Mouse (Mus musculus): ENCODE results near the gene Rhox10.
"Not testable (repeated sequence)": the region's sequence is repeated elsewhere in the genome, so short reads cannot be mapped to it uniquely, and the experiment has no call there.

Rhox10 gene

DNA sequence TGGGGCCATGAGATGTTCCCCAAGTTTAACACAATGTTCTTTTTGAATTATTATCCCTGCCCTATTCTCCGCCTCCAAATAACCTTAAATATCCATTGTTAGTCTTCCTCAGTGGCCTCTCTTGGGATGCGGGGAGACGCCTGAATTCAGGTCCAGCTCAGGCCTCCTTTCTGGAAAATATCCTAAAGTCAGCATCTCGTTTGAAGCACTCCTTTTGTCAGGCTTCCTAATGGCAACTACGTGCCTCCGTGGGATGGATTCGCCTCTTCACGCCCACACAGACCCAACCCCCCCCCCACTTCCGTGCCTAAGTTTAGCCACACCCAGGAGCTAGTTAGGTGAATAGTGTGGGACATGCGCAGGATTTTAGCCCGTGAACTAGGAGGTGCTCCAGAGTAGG, at the start of gene Rhox10:
Gene Rhox10 (plus strand): TSS at position 301 of the 400 bp plus-strand sequence.
- no peaks in the 10 kb centered on the region for H3K27me3 ChIP-seq (ENCODE audit: control insufficient read depth, insufficient read depth, low read length, poor library complexity, severe bottlenecking)
- no peaks in the 10 kb centered on the region for H3K36me3 ChIP-seq (ENCODE audit: control insufficient read depth, insufficient read depth, low read length, poor library complexity, severe bottlenecking)
- no peak for DNase-seq (ENCODE audit: low read depth, low spot score)

DNA sequence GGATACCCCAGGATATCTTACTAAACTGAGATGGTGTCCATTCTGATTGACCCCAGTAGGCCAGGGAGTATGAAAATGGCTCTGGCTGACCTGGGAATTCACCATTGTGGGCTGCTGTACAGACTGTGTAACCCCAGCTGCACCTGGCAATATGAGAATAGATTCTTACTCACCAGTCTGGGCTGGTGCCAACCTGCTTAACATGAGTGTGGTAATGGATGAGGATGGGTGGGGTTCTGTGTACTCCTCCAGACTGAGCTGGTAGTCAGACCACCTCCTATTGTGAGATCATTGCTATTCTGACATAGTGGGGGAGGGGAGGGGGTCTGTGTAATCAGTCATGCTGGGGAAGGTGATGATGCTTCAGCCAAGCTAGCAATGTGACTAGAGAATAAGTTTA, 47.7 kb upstream of the Rhox10 start, which contains the start of gene Btg1-ps1:
Gene Btg1-ps1 (minus strand): TSS at position 219 of the 400 bp plus-strand sequence.
- H3K27me3 ChIP-seq (ENCODE audit: control insufficient read depth, insufficient read depth, low read length, poor library complexity, severe bottlenecking); DNase-seq (ENCODE audit: low read depth, low spot score); H3K36me3 ChIP-seq (ENCODE audit: control insufficient read depth, insufficient read depth, low read length, poor library complexity, severe bottlenecking): not testable (repeated sequence)

DNA sequence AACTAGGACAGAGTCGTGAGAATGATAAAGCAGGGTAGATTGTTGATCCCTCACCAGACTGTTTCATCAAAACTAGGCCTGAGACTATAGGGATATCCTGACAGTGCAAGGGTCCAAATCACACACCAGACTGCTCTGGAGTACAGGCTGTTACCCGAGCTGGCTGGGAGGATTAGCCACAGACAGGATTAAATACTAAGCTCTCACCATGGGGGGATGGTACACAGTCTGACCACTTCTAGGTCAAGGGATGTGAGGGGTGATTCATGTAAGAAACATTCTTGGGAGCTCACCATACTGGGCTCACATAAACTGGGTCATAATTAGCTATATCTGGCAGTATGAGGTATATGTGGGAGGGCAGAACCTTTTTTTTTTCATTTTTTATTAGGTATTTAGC, 32.4 kb upstream of the Rhox10 start:
- DNase-seq (ENCODE audit: low read depth, low spot score), result no peak
- Histone ChIP-seq H3K27me3 (ENCODE audit: control insufficient read depth, insufficient read depth, low read length, poor library complexity, severe bottlenecking) (no peaks in the 10 kb centered on the region), H3K36me3 (ENCODE audit: control insufficient read depth, insufficient read depth, low read length, poor library complexity, severe bottlenecking) (no peaks in the 10 kb centered on the region)

DNA sequence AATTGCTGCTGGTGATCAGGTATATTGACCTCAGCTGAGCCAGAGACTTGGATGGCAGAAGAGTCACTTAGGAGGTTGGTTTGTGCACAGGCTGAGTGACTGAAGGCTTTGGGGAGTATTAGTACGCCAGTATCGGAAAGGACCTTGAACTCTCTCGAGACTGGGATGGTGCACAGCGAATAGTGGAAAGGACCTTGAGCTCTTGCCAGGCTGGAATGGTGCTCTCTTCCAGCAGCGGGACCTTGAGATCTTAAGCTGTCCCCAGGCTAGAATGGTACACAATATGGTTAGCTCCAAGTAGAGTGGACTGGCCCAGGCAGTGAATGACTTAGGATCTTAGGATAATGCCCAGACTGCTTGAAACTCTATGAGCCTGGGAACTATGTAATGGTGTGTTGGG, 26.6 kb upstream of the Rhox10 start:
- no peaks in the 10 kb centered on the region for H3K27me3 ChIP-seq (ENCODE audit: control insufficient read depth, insufficient read depth, low read length, poor library complexity, severe bottlenecking)

DNA sequence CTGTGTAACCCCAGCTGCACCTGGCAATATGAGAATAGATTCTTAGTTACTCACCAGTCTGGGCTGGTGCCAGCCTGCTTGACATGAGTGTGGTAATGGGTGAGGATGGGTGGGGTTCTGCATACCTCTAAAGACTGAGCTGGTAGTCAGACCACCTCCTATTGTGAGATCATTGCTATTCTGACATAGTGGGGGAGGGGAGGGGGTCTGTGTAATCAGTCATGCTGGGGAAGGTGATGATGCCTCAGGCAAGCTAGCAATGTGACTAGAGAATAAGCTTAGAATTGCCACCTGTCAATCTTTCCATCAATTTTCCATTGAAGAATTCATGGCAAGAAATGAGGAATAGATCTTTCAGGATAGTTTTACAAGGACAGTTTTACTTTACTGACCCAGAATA, 23.3 kb upstream of the Rhox10 start, which contains the start of gene Btg1-ps2:
Gene Btg1-ps2 (minus strand): TSS at position 101 of the 400 bp plus-strand sequence.
- not testable (repeated sequence) for H3K36me3 ChIP-seq (ENCODE audit: control insufficient read depth, insufficient read depth, low read length, poor library complexity, severe bottlenecking); DNase-seq (ENCODE audit: low read depth, low spot score); H3K27me3 ChIP-seq (ENCODE audit: control insufficient read depth, insufficient read depth, low read length, poor library complexity, severe bottlenecking)

More for the DNA sequence above, 26.6 kb upstream of the Rhox10 start:
- DNase-seq (ENCODE audit: low read depth, low spot score), result no peak
- H3K36me3 ChIP-seq (ENCODE audit: control insufficient read depth, insufficient read depth, low read length, poor library complexity, severe bottlenecking), result no peaks in the 10 kb centered on the region

DNA sequence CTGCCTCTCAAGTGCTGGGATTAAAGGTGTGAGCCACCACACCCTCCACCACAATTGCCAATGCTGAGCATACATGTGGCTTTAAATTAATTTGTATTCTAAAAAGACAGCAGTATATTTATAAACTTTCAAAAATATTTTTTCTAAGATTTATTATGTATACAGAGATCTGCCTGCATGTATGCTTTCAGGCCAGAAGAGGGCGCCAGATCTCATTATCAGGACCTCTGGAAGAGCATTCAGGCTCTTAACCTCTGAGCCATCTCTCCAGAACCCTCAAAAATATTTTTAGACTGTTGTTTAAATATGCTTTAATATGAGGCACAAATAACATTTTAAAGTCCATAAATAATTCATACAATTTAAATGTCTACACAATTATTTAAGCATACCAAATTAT, 4.7 kb upstream of the Rhox10 start:
- Histone ChIP-seq H3K36me3 (ENCODE audit: control insufficient read depth, insufficient read depth, low read length, poor library complexity, severe bottlenecking) (no peaks in the 10 kb centered on the region), H3K27me3 (ENCODE audit: control insufficient read depth, insufficient read depth, low read length, poor library complexity, severe bottlenecking) (no peaks in the 10 kb centered on the region)
- DNase-seq (ENCODE audit: low read depth, low spot score), result peak; percentile 32

DNA sequence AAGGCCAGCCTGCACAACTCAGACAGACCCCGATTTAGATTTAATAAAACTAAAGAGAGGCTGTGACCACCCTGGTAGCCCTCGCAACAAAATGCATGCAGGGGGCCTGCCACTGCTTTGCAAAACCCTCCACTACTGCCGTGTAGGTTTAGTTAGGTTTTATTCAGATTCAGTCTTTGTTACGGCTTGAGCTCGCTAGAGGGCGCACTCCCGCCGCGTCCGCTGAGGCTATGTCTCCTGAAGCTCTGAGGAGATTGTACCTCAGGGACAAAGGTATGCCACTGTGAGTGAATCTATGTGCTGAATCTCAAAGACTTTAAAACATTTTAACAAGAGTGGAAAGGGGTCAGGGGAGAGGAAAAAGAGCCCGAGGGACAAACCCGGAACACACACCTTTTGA, 18.0 kb downstream of the Rhox10 start:
- H3K27me3 ChIP-seq (ENCODE audit: control insufficient read depth, insufficient read depth, low read length, poor library complexity, severe bottlenecking), result no peaks in the 10 kb centered on the region
- H3K36me3 ChIP-seq (ENCODE audit: control insufficient read depth, insufficient read depth, low read length, poor library complexity, severe bottlenecking), result no peaks in the 10 kb centered on the region
- DNase-seq (ENCODE audit: low read depth, low spot score), result peak; percentile 43

DNA sequence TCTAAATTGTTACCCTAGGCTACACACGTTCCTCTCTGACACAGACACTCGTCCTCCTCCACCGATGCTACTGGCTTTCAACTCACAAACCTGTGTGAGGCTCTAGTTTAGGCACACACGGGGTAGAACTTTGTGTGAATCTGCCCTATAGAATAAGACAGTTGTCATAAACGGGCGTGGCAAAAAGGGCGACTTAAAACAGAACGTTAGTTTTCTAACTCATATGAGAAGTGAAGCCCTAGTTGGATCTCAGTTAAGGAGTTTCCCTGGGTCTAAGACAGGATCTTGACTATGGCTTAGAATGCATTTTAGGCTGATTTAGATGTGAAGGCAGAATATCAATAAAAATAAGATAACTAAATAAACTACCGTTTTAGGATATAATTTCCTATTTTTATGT, 18.8 kb downstream of the Rhox10 start, which contains the start of gene Rhox11:
Gene Rhox11 (minus strand): TSS at position 101 of the 400 bp plus-strand sequence.
- DNase-seq (ENCODE audit: low read depth, low spot score), result no peak
- H3K36me3 ChIP-seq (ENCODE audit: control insufficient read depth, insufficient read depth, low read length, poor library complexity, severe bottlenecking), result no peaks in the 10 kb centered on the region

DNA sequence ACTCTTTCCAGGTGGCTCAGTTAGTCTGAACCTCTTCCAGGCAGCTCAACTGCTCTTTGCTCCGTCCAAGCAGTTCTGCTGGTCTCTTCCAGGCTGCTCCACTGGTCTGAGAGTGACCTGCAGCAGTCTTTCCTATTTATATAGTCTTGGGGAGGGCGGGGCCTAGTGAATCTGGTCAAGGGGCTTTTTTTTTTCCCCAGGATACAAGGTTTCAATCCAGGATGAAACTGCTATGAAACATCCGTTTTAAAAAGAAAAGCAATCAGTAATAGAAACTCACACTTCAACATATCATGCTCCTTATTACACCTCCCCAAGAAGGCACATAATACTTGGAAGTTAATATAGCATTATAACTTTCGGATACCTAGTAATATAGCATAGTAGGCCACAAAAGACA, 44.5 kb downstream of the Rhox10 start, which contains the start of gene Rhox12:
Gene Rhox12 (minus strand): TSS at position 101 of the 400 bp plus-strand sequence.
- no peaks in the 10 kb centered on the region for H3K36me3 ChIP-seq (ENCODE audit: control insufficient read depth, insufficient read depth, low read length, poor library complexity, severe bottlenecking)
- DNase-seq (ENCODE audit: low read depth, low spot score), result no peak
- no peaks in the 10 kb centered on the region for H3K27me3 ChIP-seq (ENCODE audit: control insufficient read depth, insufficient read depth, low read length, poor library complexity, severe bottlenecking)

More for the DNA sequence above, 18.8 kb downstream of the Rhox10 start, which contains the start of gene Rhox11:
- no peaks in the 10 kb centered on the region for H3K27me3 ChIP-seq (ENCODE audit: control insufficient read depth, insufficient read depth, low read length, poor library complexity, severe bottlenecking)

DNA sequence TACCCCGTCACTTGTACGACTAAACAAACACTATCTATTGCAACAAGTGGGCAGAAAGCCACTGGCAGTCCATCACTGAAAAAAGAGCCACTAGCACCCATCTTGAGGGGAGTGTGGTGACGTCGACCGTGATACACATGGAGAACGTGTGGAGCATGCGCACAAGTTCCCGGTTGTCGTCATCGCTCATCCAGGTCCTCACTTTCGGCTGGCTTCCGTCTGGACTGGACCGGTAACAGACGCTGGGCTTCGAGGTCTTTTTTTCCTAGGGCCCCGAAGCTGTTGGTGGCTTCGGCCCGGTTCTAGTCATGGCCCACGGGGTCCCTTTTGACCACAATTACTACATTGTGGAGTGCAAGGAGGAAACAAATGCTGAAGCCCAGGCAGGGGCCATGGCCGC, 54.7 kb downstream of the Rhox10 start, which contains the start of gene Rhox13:
Gene Rhox13 (plus strand): TSS at position 238 of the 400 bp plus-strand sequence.
- no peaks in the 10 kb centered on the region for H3K36me3 ChIP-seq (ENCODE audit: control insufficient read depth, insufficient read depth, low read length, poor library complexity, severe bottlenecking)
- H3K27me3 ChIP-seq (ENCODE audit: control insufficient read depth, insufficient read depth, low read length, poor library complexity, severe bottlenecking), result no peaks in the 10 kb centered on the region
- DNase-seq (ENCODE audit: low read depth, low spot score), result no peak

Measured in splenic B cell, adult 2 months (primary cell).